Mouse (Mus musculus) lung, embryonic 14.5 days (tissue): Measurements from ENCODE around the gene Gzmd. TPM values are rescaled to one million over a fixed set of nuclear protein-coding genes. Genes with fewer than 3 reads are reported as not detected.

Experiments used
- ATAC-seq: fragments of 200-750 bp; cut with Nextera tagmentation; 2 replicates; pipeline ENCODE4 v1.8.0; 2017; ENCODE audit warnings: mild to moderate bottlenecking, moderate TSS enrichment, moderate library complexity; ENCODE audit not compliant: insufficient read depth
- DNase-seq: peaks from one replicate; pipeline ENCODE4 v3.0.0-alpha.2; 2015
- H3K27ac ChIP-seq: fragments of 300-500 bp; sonication (generic); 2 replicates; pipeline ENCODE4 v1.5.1; 2014; ENCODE audit warnings: low read depth, mild to moderate bottlenecking, moderate library complexity
- H3K27me3 ChIP-seq: fragments of 300-500 bp; sonication (generic); 2 replicates; pipeline ENCODE4 v1.6.1; 2014; ENCODE audit warnings: low read length, control low read depth; ENCODE audit not compliant: insufficient read depth
- H3K36me3 ChIP-seq: fragments of 300-500 bp; sonication (generic); 2 replicates; pipeline ENCODE4 v1.6.1; 2014; ENCODE audit warnings: control low read depth; ENCODE audit not compliant: insufficient read depth
- H3K4me1 ChIP-seq: fragments of 300-500 bp; sonication (generic); 2 replicates; pipeline ENCODE4 v1.6.1; 2014; ENCODE audit warnings: antibody characterized with exemption, control low read depth; ENCODE audit not compliant: insufficient read depth
- H3K4me2 ChIP-seq: fragments of 300-500 bp; sonication (generic); 2 replicates; pipeline ENCODE4 v1.6.1; 2014; ENCODE audit warnings: mild to moderate bottlenecking
- H3K4me3 ChIP-seq: fragments of 300-500 bp; sonication (generic); 2 replicates; pipeline ENCODE4 v1.5.1; 2014; ENCODE audit warnings: low read depth, low read length
- H3K9ac ChIP-seq: fragments of 300-500 bp; sonication (generic); 2 replicates; pipeline ENCODE4 v1.6.1; 2014
- H3K9me3 ChIP-seq: fragments of 300-500 bp; sonication (generic); 2 replicates; pipeline ENCODE4 v1.6.1; 2016; ENCODE audit warnings: low read depth, low read length, control low read depth
- CTCF ChIP-seq: IDR thresholded peaks from 2 replicates; pipeline ENCODE4 v1.5.1; 2016; ENCODE audit warnings: antibody characterized with exemption, low read depth
- WGBS: fragments of 180-500 bp; shearing (Covaris S2); extraction: QIAGEN DNeasy Blood & Tissue Kit; methylation state at CpG from one replicate; pipeline ENCODE4 v1.1.7; 2014; 5-methylcytosine and 5-hydroxymethylcytosine counted together
- microRNA-seq: library from miRNA; unstranded; fragments of <30 nt; microRNA quantifications from one replicate; pipeline ENCODE4, GENCODE M21; 2016; ENCODE audit warnings: borderline number of aligned reads
- polyA plus RNA-seq: library from polyadenylated mRNA; unstranded; fragments of >200 nt; fragmentation: Nextera tagmentation; extraction: Ambion mirVana; gene quantifications from 2 replicates; pipeline ENCODE4 v1.2.1, GENCODE M21; 2014

Gene Gzmd
- polyA plus RNA-seq, 1 experiment from 2014 or later, result not detected

DNA sequence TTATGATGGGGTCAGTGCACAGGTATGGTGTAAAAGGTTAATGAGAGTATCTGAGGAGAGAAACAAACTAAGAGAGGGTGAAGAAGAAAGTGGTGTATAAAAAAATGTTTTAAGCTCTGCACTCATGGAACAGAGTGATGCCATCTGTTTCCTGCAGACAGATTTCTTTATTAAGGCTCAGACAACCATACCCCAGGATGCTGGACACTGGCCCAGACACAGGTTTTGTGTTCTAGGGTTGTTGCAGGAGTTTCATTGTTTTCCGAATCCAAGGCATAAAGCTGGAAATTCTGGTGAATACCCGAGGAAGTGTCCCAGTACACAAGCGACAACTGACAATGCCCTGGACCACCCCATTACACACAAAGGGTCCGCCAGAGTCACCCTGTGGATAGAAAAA is 50.4 kb downstream of the Gzmd start:
- H3K36me3 ChIP-seq, result no peaks in the 10 kb centered on the region
- TF ChIP-seq CTCF, result no peak
- no peaks in the 10 kb centered on the region for H3K9me3 ChIP-seq
- DNase-seq (no peak), ATAC-seq (no peak)
- WGBS, result 90% methylated on average over 4 of the region's 4 CpGs
- H3K4me1 ChIP-seq, result no peaks in the 10 kb centered on the region
- H3K4me2 ChIP-seq, result no peak overlapping the region
- H3K4me3 ChIP-seq, result no peak overlapping the region
- no peak overlapping the region for H3K9ac ChIP-seq
- no peak overlapping the region for H3K27ac ChIP-seq
- no peaks in the 10 kb centered on the region for H3K27me3 ChIP-seq

Small RNA genes within 50 kb of the gene (microRNA-seq; reads per million reads assigned to microRNA genes)
- not detected for gene Mir6949

Other genes with a start within 250 kb of the Gzmd start
- 1.4 and 1.9 TPM in 2 replicates for gene Cbln3, start 248.2 kb downstream of the Gzmd start, polyA plus RNA-seq
- gene Khnyn, start 247.7 kb downstream of the Gzmd start, polyA plus RNA-seq, result 11.0 and 13.7 TPM in 2 replicates
- 44.3 and 47.2 TPM in 2 replicates for gene Sdr39u1, start 232.3 kb downstream of the Gzmd start, polyA plus RNA-seq
- gene Cma1, start 187.9 kb downstream of the Gzmd start, polyA plus RNA-seq, result 3.7 and 4.4 TPM in 2 replicates
- gene Cma2, start 181.6 kb downstream of the Gzmd start, polyA plus RNA-seq, result not detected in 2 replicates
- not detected in 2 replicates for gene Mcpt1, start 114.6 kb downstream of the Gzmd start, polyA plus RNA-seq
- not detected in 2 replicates for gene Mcpt9, start 102.1 kb downstream of the Gzmd start, polyA plus RNA-seq
- gene Mcpt2, start 90.6 kb downstream of the Gzmd start, polyA plus RNA-seq, result not detected in 2 replicates
- gene Mcpt4, start 70.3 kb downstream of the Gzmd start, polyA plus RNA-seq, result 0.28 TPM in 1 of 2 replicates, not detected in the other
- 0.54 and 2.8 TPM in 2 replicates for gene Mcpt8, start 47.3 kb downstream of the Gzmd start, polyA plus RNA-seq
- gene Ctsg, start 30.0 kb downstream of the Gzmd start, polyA plus RNA-seq, result not detected in 2 replicates
- not detected in 2 replicates for gene Gzme, start 12.0 kb downstream of the Gzmd start, polyA plus RNA-seq
- gene Gzmg, start 27.0 kb upstream of the Gzmd start, polyA plus RNA-seq, result not detected in 2 replicates
- not detected in 2 replicates for gene Gzmn, start 42.0 kb upstream of the Gzmd start, polyA plus RNA-seq
- gene Gzmf, start 78.8 kb upstream of the Gzmd start, polyA plus RNA-seq, result not detected in 2 replicates
- not detected in 2 replicates for gene Gzmc, start 102.0 kb upstream of the Gzmd start, polyA plus RNA-seq
- gene Gzmb, start 129.7 kb upstream of the Gzmd start, polyA plus RNA-seq, result 0.25 and 0.38 TPM in 2 replicates
- 1.4 and 1.6 TPM in 2 replicates for gene Atp12a, start 232.5 kb upstream of the Gzmd start, polyA plus RNA-seq